Mouse (Mus musculus) midbrain, embryonic 13.5 days (tissue): Measurements from ENCODE around the gene Bcas1. TPM values are rescaled to one million over a fixed set of nuclear protein-coding genes. Genes with fewer than 3 reads are reported as not detected.

Source experiments
- ATAC-seq: fragments of 200-750 bp; cut with Nextera tagmentation; 2 replicates; pipeline ENCODE4 v1.8.0; 2017; ENCODE audit warnings: mild to moderate bottlenecking, moderate TSS enrichment, moderate library complexity
- H3K27ac ChIP-seq: fragments of 300-500 bp; sonication (generic); 2 replicates; pipeline ENCODE4 v1.5.1; 2015; ENCODE audit warnings: inconsistent platforms, mild to moderate bottlenecking, moderate library complexity
- H3K27me3 ChIP-seq: fragments of 300-500 bp; sonication (generic); 2 replicates; pipeline ENCODE4 v1.6.1; 2015; ENCODE audit warnings: mild to moderate bottlenecking, inconsistent platforms
- H3K36me3 ChIP-seq: fragments of 300-500 bp; sonication (generic); 2 replicates; pipeline ENCODE4 v1.6.1; 2015; ENCODE audit warnings: mild to moderate bottlenecking, inconsistent platforms
- H3K4me1 ChIP-seq: fragments of 300-500 bp; sonication (generic); replicated peaks from 2 replicates; pipeline ENCODE4 v1.6.1; 2015; ENCODE audit warnings: inconsistent platforms
- H3K4me2 ChIP-seq: fragments of 300-500 bp; sonication (generic); replicated peaks from 2 replicates; pipeline ENCODE4 v1.6.1; 2015; ENCODE audit warnings: moderate library complexity, mild to moderate bottlenecking, inconsistent platforms
- H3K4me3 ChIP-seq: fragments of 300-500 bp; sonication (generic); replicated peaks from 2 replicates; pipeline ENCODE4 v1.5.1; 2015; ENCODE audit warnings: mild to moderate bottlenecking, inconsistent platforms
- H3K9ac ChIP-seq: fragments of 300-500 bp; sonication (generic); replicated peaks from 2 replicates; pipeline ENCODE4 v1.6.1; 2015; ENCODE audit warnings: mild to moderate bottlenecking, inconsistent platforms
- H3K9me3 ChIP-seq: fragments of 300-500 bp; sonication (generic); 2 replicates; pipeline ENCODE4 v1.6.1; 2016; ENCODE audit warnings: mild to moderate bottlenecking, inconsistent platforms
- WGBS: fragments of 180-500 bp; shearing (Covaris S2); methylation state at CpG from one replicate; pipeline ENCODE4 v1.1.7; 2015; 5-methylcytosine and 5-hydroxymethylcytosine counted together
- polyA plus RNA-seq: library from polyadenylated mRNA; unstranded; fragments of >200 nt; fragmentation: Nextera tagmentation; extraction: Ambion mirVana; gene quantifications from 2 replicates; pipeline ENCODE4 v1.2.1, GENCODE M21; 2015

Bcas1 gene
- polyA plus RNA-seq, 1 experiment from 2014 or later: 9.1 TPM

- Histone ChIP-seq H3K27me3 (0 out of 2 replicates have a peak, but pooled peaks cover 4% of the 10 kb centered on the region), H3K9ac (no peak overlapping the region), H3K27ac (no peak overlapping the region), H3K36me3 (no peaks in the 10 kb centered on the region), H3K4me2 (no peak overlapping the region), H3K4me3 (no peak overlapping the region), H3K4me1 (peaks cover 12% of the 10 kb centered on the region; the same call in 1 of the 2 replicates), H3K9me3 (no peaks in the 10 kb centered on the region)
- no peak for ATAC-seq
- WGBS: 78% methylated on average over 12 of the region's 12 CpGs
Observed at GRCm38 (mm10) chr2:170304766-170305165, 122.9 kb downstream of the Bcas1 start.

GRCm38 (mm10) chr2:170303595-170303994, 124.0 kb downstream of the Bcas1 start:
- Histone ChIP-seq H3K9me3 (no peaks in the 10 kb centered on the region), H3K9ac (no peak overlapping the region), H3K4me2 (no peak overlapping the region), H3K36me3 (no peaks in the 10 kb centered on the region), H3K4me3 (no peak overlapping the region), H3K27me3 (0 out of 2 replicates have a peak, but pooled peaks cover 4% of the 10 kb centered on the region), H3K4me1 (peaks cover 7% of the 10 kb centered on the region; the same call in 1 of the 2 replicates), H3K27ac (no peak overlapping the region)
- 86% methylated on average over 7 of the region's 7 CpGs for WGBS
- ATAC-seq: no peak

DNA sequence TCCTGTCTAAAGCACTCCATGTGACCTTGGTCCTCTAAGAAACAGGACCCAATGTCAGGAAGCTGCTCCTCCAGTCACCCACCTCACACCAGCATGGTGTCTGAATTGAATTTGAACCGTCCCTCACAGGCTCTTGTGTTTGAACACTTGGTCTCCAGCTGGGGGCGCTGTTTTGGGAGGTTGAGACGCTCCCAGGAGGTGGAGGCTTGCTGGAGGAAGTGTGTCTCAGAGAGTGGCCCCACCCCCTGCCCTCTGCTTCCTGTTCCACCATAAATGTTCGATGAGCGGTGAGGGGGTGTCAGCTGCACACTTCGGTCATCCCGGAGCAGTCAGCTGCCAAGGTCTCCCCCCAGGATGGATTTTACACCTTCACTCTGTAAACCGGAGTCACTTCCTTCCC, 124.8 kb downstream of the Bcas1 start:
- 89% methylated on average over 8 of the region's 8 CpGs for WGBS
- Histone ChIP-seq H3K4me1 (peaks cover 7% of the 10 kb centered on the region; the same call in 1 of the 2 replicates), H3K27ac (no peak overlapping the region), H3K4me2 (no peak overlapping the region), H3K4me3 (no peak overlapping the region), H3K27me3 (0 out of 2 replicates have a peak, but pooled peaks cover 4% of the 10 kb centered on the region), H3K9ac (no peak overlapping the region), H3K36me3 (no peaks in the 10 kb centered on the region), H3K9me3 (no peaks in the 10 kb centered on the region)
- ATAC-seq: no peak

Other genes starting within 250 kb of the Bcas1 start
- gene Pfdn4, start 68.6 kb upstream of the Bcas1 start, polyA plus RNA-seq: 127 and 147 TPM in 2 replicates
- 0.10 and 0.17 TPM in 2 replicates for gene Cyp24a1, start 69.3 kb upstream of the Bcas1 start, polyA plus RNA-seq
- not detected in 2 replicates for gene 4930470P17Rik, start 174.2 kb upstream of the Bcas1 start, polyA plus RNA-seq